Mouse (Mus musculus) midbrain, embryonic 13.5 days (tissue): Measurements from ENCODE around the gene Prmt9. TPM values are rescaled to one million over a fixed set of nuclear protein-coding genes. Genes with fewer than 3 reads are reported as not detected.

ENCODE experiments used
- ATAC-seq: fragments of 200-750 bp; cut with Nextera tagmentation; 2 replicates; pipeline ENCODE4 v1.8.0; 2017; ENCODE audit warnings: mild to moderate bottlenecking, moderate TSS enrichment, moderate library complexity
- H3K27ac ChIP-seq: fragments of 300-500 bp; sonication (generic); 2 replicates; pipeline ENCODE4 v1.5.1; 2015; ENCODE audit warnings: inconsistent platforms, mild to moderate bottlenecking, moderate library complexity
- H3K27me3 ChIP-seq: fragments of 300-500 bp; sonication (generic); 2 replicates; pipeline ENCODE4 v1.6.1; 2015; ENCODE audit warnings: mild to moderate bottlenecking, inconsistent platforms
- H3K36me3 ChIP-seq: fragments of 300-500 bp; sonication (generic); 2 replicates; pipeline ENCODE4 v1.6.1; 2015; ENCODE audit warnings: mild to moderate bottlenecking, inconsistent platforms
- H3K4me1 ChIP-seq: fragments of 300-500 bp; sonication (generic); replicated peaks from 2 replicates; pipeline ENCODE4 v1.6.1; 2015; ENCODE audit warnings: inconsistent platforms
- H3K4me2 ChIP-seq: fragments of 300-500 bp; sonication (generic); replicated peaks from 2 replicates; pipeline ENCODE4 v1.6.1; 2015; ENCODE audit warnings: moderate library complexity, mild to moderate bottlenecking, inconsistent platforms
- H3K4me3 ChIP-seq: fragments of 300-500 bp; sonication (generic); replicated peaks from 2 replicates; pipeline ENCODE4 v1.5.1; 2015; ENCODE audit warnings: mild to moderate bottlenecking, inconsistent platforms
- H3K9ac ChIP-seq: fragments of 300-500 bp; sonication (generic); replicated peaks from 2 replicates; pipeline ENCODE4 v1.6.1; 2015; ENCODE audit warnings: mild to moderate bottlenecking, inconsistent platforms
- H3K9me3 ChIP-seq: fragments of 300-500 bp; sonication (generic); 2 replicates; pipeline ENCODE4 v1.6.1; 2016; ENCODE audit warnings: mild to moderate bottlenecking, inconsistent platforms
- WGBS: fragments of 180-500 bp; shearing (Covaris S2); methylation state at CpG from one replicate; pipeline ENCODE4 v1.1.7; 2015; 5-methylcytosine and 5-hydroxymethylcytosine counted together
- polyA plus RNA-seq: library from polyadenylated mRNA; unstranded; fragments of >200 nt; fragmentation: Nextera tagmentation; extraction: Ambion mirVana; gene quantifications from 2 replicates; pipeline ENCODE4 v1.2.1, GENCODE M21; 2015

Prmt9 gene
- polyA plus RNA-seq, 1 experiment from 2014 or later = 25.7 TPM

GRCm38 (mm10) chr8:77517301-77518200 lies 31.6 kb upstream of the Prmt9 start, which contains the start of gene Arhgap10:
Arhgap10 (minus strand) TSS chr8:77517953.
- peaks cover 9% of the 10 kb centered on the region for H3K4me1 ChIP-seq
- no peaks in the 10 kb centered on the region for H3K9me3 ChIP-seq
- no peaks in the 10 kb centered on the region for H3K36me3 ChIP-seq
- peak within 1 kb of the TSS; percentile 67 for H3K4me3 ChIP-seq
- H3K9ac ChIP-seq = peak within 1 kb of the TSS; percentile 72
- 0% methylated on average over 77 of the region's 95 CpGs for WGBS
- H3K27ac ChIP-seq = peak within 1 kb of the TSS; percentile 44; the same call in 1 of the 2 replicates
- peak; percentile 93 for ATAC-seq
- peaks cover 35% of the 10 kb centered on the region for H3K27me3 ChIP-seq
- peak within 1 kb of the TSS; percentile 95 for H3K4me2 ChIP-seq

GRCm38 (mm10) chr8:77518201-77519115 lies 30.7 kb upstream of the Prmt9 start:
- H3K27ac ChIP-seq = 0 out of 2 replicates have a peak overlapping the region, but pooled peaks have one; percentile 44
- 9% methylated on average over 33 of the region's 33 CpGs for WGBS
- H3K4me3 ChIP-seq = peak overlapping the region; percentile 67
- H3K9ac ChIP-seq = peak overlapping the region; percentile 72
- ATAC-seq = no peak; the same call in 1 of the 2 replicates
- no peaks in the 10 kb centered on the region for H3K9me3 ChIP-seq
- no peaks in the 10 kb centered on the region for H3K36me3 ChIP-seq
- H3K4me1 ChIP-seq = peaks cover 9% of the 10 kb centered on the region
- H3K4me2 ChIP-seq = peak overlapping the region; percentile 95
- peaks cover 29% of the 10 kb centered on the region for H3K27me3 ChIP-seq

GRCm38 (mm10) chr8:77520601-77521000 lies 28.6 kb upstream of the Prmt9 start:
- Histone ChIP-seq H3K36me3 (no peaks in the 10 kb centered on the region), H3K27ac (no peak overlapping the region), H3K9ac (no peak overlapping the region), H3K4me2 (no peak overlapping the region), H3K4me3 (no peak overlapping the region), H3K4me1 (peaks cover 9% of the 10 kb centered on the region), H3K9me3 (no peaks in the 10 kb centered on the region), H3K27me3 (peaks cover 17% of the 10 kb centered on the region)
- 92% methylated on average over 4 of the region's 4 CpGs for WGBS
- ATAC-seq = no peak

- Histone ChIP-seq H3K4me2 (no peak overlapping the region), H3K27ac (no peak overlapping the region), H3K9ac (no peak overlapping the region), H3K27me3 (peaks cover 11% of the 10 kb centered on the region), H3K4me3 (no peak overlapping the region), H3K9me3 (no peaks in the 10 kb centered on the region), H3K36me3 (no peaks in the 10 kb centered on the region), H3K4me1 (peaks cover 9% of the 10 kb centered on the region)
- WGBS = 78% methylated on average over 8 of the region's 8 CpGs
- no peak for ATAC-seq
Observed at GRCm38 (mm10) chr8:77521028-77521785, 28.0 kb upstream of the Prmt9 start.

GRCm38 (mm10) chr8:77522984-77523383 lies 26.2 kb upstream of the Prmt9 start:
- WGBS = 87% methylated on average over 8 of the region's 8 CpGs
- ATAC-seq = no peak
- Histone ChIP-seq H3K36me3 (no peaks in the 10 kb centered on the region), H3K4me3 (no peak overlapping the region), H3K27ac (no peak overlapping the region), H3K9me3 (no peaks in the 10 kb centered on the region), H3K27me3 (peaks cover 3% of the 10 kb centered on the region; the same call in 1 of the 2 replicates), H3K9ac (no peak overlapping the region), H3K4me2 (no peak overlapping the region), H3K4me1 (no peaks in the 10 kb centered on the region; the same call in 1 of the 2 replicates)

- H3K36me3 ChIP-seq = no peaks in the 10 kb centered on the region
- 88% methylated on average over 14 of the region's 14 CpGs for WGBS
- no peaks in the 10 kb centered on the region for H3K4me1 ChIP-seq
- H3K27me3 ChIP-seq = no peaks in the 10 kb centered on the region; the same call in 1 of the 2 replicates
- H3K27ac ChIP-seq = no peak overlapping the region
- H3K4me3 ChIP-seq = no peak overlapping the region
- H3K4me2 ChIP-seq = no peak overlapping the region
- no peak for ATAC-seq
- no peaks in the 10 kb centered on the region for H3K9me3 ChIP-seq
- no peak overlapping the region for H3K9ac ChIP-seq
Observed at GRCm38 (mm10) chr8:77524018-77524615, 25.1 kb upstream of the Prmt9 start.

GRCm38 (mm10) chr8:77524906-77525305 lies 24.3 kb upstream of the Prmt9 start:
- WGBS = 91% methylated on average over 2 of the region's 2 CpGs
- Histone ChIP-seq H3K4me3 (no peak overlapping the region), H3K4me1 (no peaks in the 10 kb centered on the region), H3K4me2 (no peak overlapping the region), H3K27ac (no peak overlapping the region), H3K9me3 (no peaks in the 10 kb centered on the region), H3K9ac (no peak overlapping the region), H3K36me3 (no peaks in the 10 kb centered on the region), H3K27me3 (no peaks in the 10 kb centered on the region)
- no peak for ATAC-seq

GRCm38 (mm10) chr8:77526130-77526529 lies 23.1 kb upstream of the Prmt9 start:
- Histone ChIP-seq H3K36me3 (no peaks in the 10 kb centered on the region), H3K4me1 (no peaks in the 10 kb centered on the region), H3K27me3 (no peaks in the 10 kb centered on the region), H3K9me3 (no peaks in the 10 kb centered on the region), H3K4me3 (no peak overlapping the region), H3K4me2 (no peak overlapping the region), H3K27ac (no peak overlapping the region), H3K9ac (no peak overlapping the region)
- no peak for ATAC-seq
- WGBS = 87% methylated on average over 8 of the region's 8 CpGs

- 73% methylated on average over 8 of the region's 8 CpGs for WGBS
- no peak overlapping the region for H3K4me2 ChIP-seq
- 0 out of 2 replicates have a peak, but pooled peaks have one; percentile 11 for ATAC-seq
- H3K27me3 ChIP-seq = no peaks in the 10 kb centered on the region
- no peaks in the 10 kb centered on the region for H3K36me3 ChIP-seq
- H3K4me3 ChIP-seq = no peak overlapping the region
- no peak overlapping the region for H3K27ac ChIP-seq
- H3K9ac ChIP-seq = no peak overlapping the region
- H3K4me1 ChIP-seq = no peaks in the 10 kb centered on the region
- no peaks in the 10 kb centered on the region for H3K9me3 ChIP-seq
Observed at GRCm38 (mm10) chr8:77534358-77534992, 14.7 kb upstream of the Prmt9 start.

GRCm38 (mm10) chr8:77535026-77535595 lies 14.1 kb upstream of the Prmt9 start:
- Histone ChIP-seq H3K4me1 (no peaks in the 10 kb centered on the region), H3K27ac (no peak overlapping the region), H3K36me3 (no peaks in the 10 kb centered on the region), H3K4me2 (no peak overlapping the region), H3K9ac (no peak overlapping the region), H3K9me3 (no peaks in the 10 kb centered on the region), H3K4me3 (no peak overlapping the region), H3K27me3 (no peaks in the 10 kb centered on the region)
- ATAC-seq = peak; percentile 87
- WGBS = 85% methylated on average over 5 of the region's 5 CpGs
